Mouse (Mus musculus): ENCODE measurements around the gene Mrpl20. TPM values are rescaled to one million over a fixed set of nuclear protein-coding genes. Genes with fewer than 3 reads are reported as not detected.

The Mrpl20 gene
- polyA plus RNA-seq, 1 experiment from 2014 or later: 229 TPM

- Histone ChIP-seq H3K9ac (no peak overlapping the region), H3K27ac (no peak overlapping the region), H3K4me3 (no peak overlapping the region), H3K4me1 (peaks cover 48% of the 10 kb centered on the region), H3K9me3 (no peaks in the 10 kb centered on the region), H3K36me3 (no peaks in the 10 kb centered on the region), H3K27me3 (peaks cover 16% of the 10 kb centered on the region; the same call in 1 of the 2 replicates), H3K4me2 (no peak overlapping the region)
- no peak for ATAC-seq (ENCODE audit: insufficient number of reproducible peaks, insufficient read depth, low FRiP score, low TSS enrichment, low read depth)
- 85% methylated on average over 13 of the region's 13 CpGs for whole genome bisulfite sequencing
These were observed 29.9 kb upstream of the Mrpl20 start for GRCm38 (mm10) chr4:155772786-155773185.

- peaks cover 48% of the 10 kb centered on the region for H3K4me1 ChIP-seq
- WGBS: 30% methylated on average over 5 of the region's 5 CpGs
- peak overlapping the region; percentile 43 for H3K4me3 ChIP-seq
- ATAC-seq (ENCODE audit: insufficient number of reproducible peaks, insufficient read depth, low FRiP score, low TSS enrichment, low read depth): no peak
- H3K4me2 ChIP-seq: peak overlapping the region; percentile 83
- peak overlapping the region; percentile 54; the same call in 1 of the 2 replicates for H3K9ac ChIP-seq
- H3K9me3 ChIP-seq: no peaks in the 10 kb centered on the region
- H3K27me3 ChIP-seq: peaks cover 16% of the 10 kb centered on the region; the same call in 1 of the 2 replicates
- H3K36me3 ChIP-seq: no peaks in the 10 kb centered on the region
- no peak overlapping the region for H3K27ac ChIP-seq
These were observed 29.2 kb upstream of the Mrpl20 start for GRCm38 (mm10) chr4:155773335-155774078.

- H3K4me3 ChIP-seq: peak within 1 kb of the TSS; percentile 43
- H3K27me3 ChIP-seq: peaks cover 16% of the 10 kb centered on the region; the same call in 1 of the 2 replicates
- H3K27ac ChIP-seq: peak within 1 kb of the TSS; percentile 75
- under 1% methylated on average over 35 of the region's 35 CpGs for WGBS
- peak; percentile 81 for ATAC-seq (ENCODE audit: insufficient number of reproducible peaks, insufficient read depth, low FRiP score, low TSS enrichment, low read depth)
- no peaks in the 10 kb centered on the region for H3K9me3 ChIP-seq
- peaks cover 48% of the 10 kb centered on the region for H3K4me1 ChIP-seq
- H3K36me3 ChIP-seq: no peaks in the 10 kb centered on the region
- peak within 1 kb of the TSS; percentile 83 for H3K4me2 ChIP-seq
- H3K9ac ChIP-seq: peak within 1 kb of the TSS; percentile 54
These were observed 28.4 kb upstream of the Mrpl20 start, which contains the start of gene Vwa1 for GRCm38 (mm10) chr4:155774280-155774754. Gene Vwa1 (minus strand): TSS chr4:155774698.

GRCm38 (mm10) chr4:155774971-155775740 lies 27.5 kb upstream of the Mrpl20 start:
- no peaks in the 10 kb centered on the region for H3K9me3 ChIP-seq
- H3K4me2 ChIP-seq: peak overlapping the region; percentile 83
- 49% methylated on average over 9 of the region's 9 CpGs for WGBS
- H3K36me3 ChIP-seq: no peaks in the 10 kb centered on the region
- peak overlapping the region; percentile 43 for H3K4me3 ChIP-seq
- peak overlapping the region; percentile 75 for H3K27ac ChIP-seq
- peak overlapping the region; percentile 54 for H3K9ac ChIP-seq
- peaks cover 41% of the 10 kb centered on the region for H3K4me1 ChIP-seq
- ATAC-seq (ENCODE audit: insufficient number of reproducible peaks, insufficient read depth, low FRiP score, low TSS enrichment, low read depth): no peak
- H3K27me3 ChIP-seq: peaks cover 16% of the 10 kb centered on the region; the same call in 1 of the 2 replicates

- H3K4me1 ChIP-seq: peaks cover 37% of the 10 kb centered on the region
- ATAC-seq (ENCODE audit: insufficient number of reproducible peaks, insufficient read depth, low FRiP score, low TSS enrichment, low read depth): no peak
- no peaks in the 10 kb centered on the region for H3K9me3 ChIP-seq
- WGBS: 78% methylated on average over 3 of the region's 3 CpGs
- no peak overlapping the region for H3K4me3 ChIP-seq
- H3K27me3 ChIP-seq: peaks cover 15% of the 10 kb centered on the region; the same call in 1 of the 2 replicates
- no peaks in the 10 kb centered on the region for H3K36me3 ChIP-seq
- no peak overlapping the region for H3K9ac ChIP-seq
- H3K4me2 ChIP-seq: no peak overlapping the region
- H3K27ac ChIP-seq: peak overlapping the region; percentile 75; the same call in 1 of the 2 replicates
These were observed 26.8 kb upstream of the Mrpl20 start for GRCm38 (mm10) chr4:155775855-155776254.

GRCm38 (mm10) chr4:155776704-155777335 lies 25.9 kb upstream of the Mrpl20 start:
- Histone ChIP-seq H3K9ac (no peak overlapping the region), H3K36me3 (no peaks in the 10 kb centered on the region), H3K4me3 (no peak overlapping the region), H3K27ac (no peak overlapping the region), H3K9me3 (no peaks in the 10 kb centered on the region), H3K4me1 (peaks cover 38% of the 10 kb centered on the region), H3K4me2 (no peak overlapping the region), H3K27me3 (peaks cover 10% of the 10 kb centered on the region; the same call in 1 of the 2 replicates)
- no peak for ATAC-seq (ENCODE audit: insufficient number of reproducible peaks, insufficient read depth, low FRiP score, low TSS enrichment, low read depth)
- 17% methylated on average over 2 of the region's 2 CpGs for WGBS

GRCm38 (mm10) chr4:155777816-155778215 lies 24.9 kb upstream of the Mrpl20 start:
- no peaks in the 10 kb centered on the region for H3K9me3 ChIP-seq
- 73% methylated on average over 2 of the region's 2 CpGs for WGBS
- no peak overlapping the region for H3K4me3 ChIP-seq
- H3K4me2 ChIP-seq: no peak overlapping the region
- H3K4me1 ChIP-seq: peaks cover 38% of the 10 kb centered on the region
- H3K27ac ChIP-seq: no peak overlapping the region
- no peak for ATAC-seq (ENCODE audit: insufficient number of reproducible peaks, insufficient read depth, low FRiP score, low TSS enrichment, low read depth)
- peaks cover 9% of the 10 kb centered on the region; the same call in 1 of the 2 replicates for H3K27me3 ChIP-seq
- no peak overlapping the region for H3K9ac ChIP-seq
- H3K36me3 ChIP-seq: no peaks in the 10 kb centered on the region

- Histone ChIP-seq H3K4me1 (peaks cover 24% of the 10 kb centered on the region), H3K9ac (no peak overlapping the region)
- no peak for ATAC-seq (ENCODE audit: insufficient number of reproducible peaks, insufficient read depth, low FRiP score, low TSS enrichment, low read depth)
These were observed 23.2 kb upstream of the Mrpl20 start for GRCm38 (mm10) chr4:155779498-155779897.

GRCm38 (mm10) chr4:155780895-155781294 lies 21.8 kb upstream of the Mrpl20 start:
- no peaks in the 10 kb centered on the region for H3K36me3 ChIP-seq
- no peak overlapping the region for H3K4me3 ChIP-seq
- no peak for ATAC-seq (ENCODE audit: insufficient number of reproducible peaks, insufficient read depth, low FRiP score, low TSS enrichment, low read depth)
- H3K4me1 ChIP-seq: peaks cover 16% of the 10 kb centered on the region
- H3K27me3 ChIP-seq: no peaks in the 10 kb centered on the region
- 37% methylated on average over 6 of the region's 6 CpGs for WGBS
- H3K27ac ChIP-seq: no peak overlapping the region
- H3K4me2 ChIP-seq: no peak overlapping the region
- no peaks in the 10 kb centered on the region for H3K9me3 ChIP-seq
- no peak overlapping the region for H3K9ac ChIP-seq

More at GRCm38 (mm10) chr4:155779498-155779897, 23.2 kb upstream of the Mrpl20 start:
- Histone ChIP-seq H3K36me3 (no peaks in the 10 kb centered on the region), H3K27me3 (no peaks in the 10 kb centered on the region), H3K27ac (no peak overlapping the region), H3K9me3 (no peaks in the 10 kb centered on the region), H3K4me3 (no peak overlapping the region), H3K4me2 (no peak overlapping the region)
- 86% methylated on average over 4 of the region's 4 CpGs for WGBS

- 40% methylated on average over 16 of the region's 16 CpGs for WGBS
- 0 out of 2 replicates have a peak, but pooled peaks have one; percentile 6 for ATAC-seq (ENCODE audit: insufficient number of reproducible peaks, insufficient read depth, low FRiP score, low TSS enrichment, low read depth)
- H3K9me3 ChIP-seq: no peaks in the 10 kb centered on the region
- H3K9ac ChIP-seq: peak overlapping the region; percentile 85
- H3K4me2 ChIP-seq: peak overlapping the region; percentile 66
- peak overlapping the region; percentile 66 for H3K4me3 ChIP-seq
- H3K36me3 ChIP-seq: no peaks in the 10 kb centered on the region
- H3K4me1 ChIP-seq: peaks cover 10% of the 10 kb centered on the region
- H3K27ac ChIP-seq: no peak overlapping the region; the same call in 1 of the 2 replicates
- H3K27me3 ChIP-seq: no peaks in the 10 kb centered on the region
These were observed 19.1 kb upstream of the Mrpl20 start for GRCm38 (mm10) chr4:155783486-155784080.

Data from embryonic facial prominence, embryonic 13.5 days (tissue).